Mouse (Mus musculus) spleen, postnatal 10 days (tissue): Measurements from ENCODE around the gene Irx5.

Experiments used
- DNase-seq, 2 experiments: peaks; one replicate each; pipeline ENCODE4 v3.0.0; 2021 to 2022; ENCODE audit warnings: low spot score in 2 of 2

Irx5 gene

DNA sequence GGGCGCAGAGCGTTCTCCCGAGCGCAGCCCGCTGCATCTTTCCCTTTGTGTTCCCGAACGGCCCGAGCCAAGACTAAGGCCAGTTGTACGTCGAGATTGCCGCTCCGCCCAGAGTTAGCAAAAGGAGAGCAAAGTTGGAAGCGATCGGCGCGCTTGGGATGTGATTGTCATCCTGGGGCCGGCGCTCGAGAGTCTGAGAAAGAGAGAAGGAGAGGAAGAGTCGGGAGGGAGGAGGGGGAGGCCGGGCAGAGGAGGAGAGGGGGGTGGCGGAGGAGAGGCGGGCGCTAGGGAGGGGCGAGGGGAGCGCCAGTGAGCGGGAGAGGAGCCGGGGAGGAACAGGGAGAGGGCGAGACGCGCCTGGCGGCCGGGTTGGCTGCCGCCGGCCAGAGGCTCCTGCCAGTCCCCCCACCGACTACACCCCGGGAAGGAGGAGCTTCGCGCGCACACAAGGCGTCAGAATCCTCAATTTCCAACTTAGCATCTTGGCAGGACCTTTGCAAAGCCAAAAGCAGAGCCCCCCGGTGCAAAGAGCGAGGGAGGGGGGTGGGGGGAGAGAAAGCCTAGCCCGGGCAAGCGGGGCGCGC is at the start of gene Irx5:
Gene Irx5, plus strand, starts transcription at position 228 of the 584 bp plus-strand sequence.
- no peak for DNase-seq

DNA sequence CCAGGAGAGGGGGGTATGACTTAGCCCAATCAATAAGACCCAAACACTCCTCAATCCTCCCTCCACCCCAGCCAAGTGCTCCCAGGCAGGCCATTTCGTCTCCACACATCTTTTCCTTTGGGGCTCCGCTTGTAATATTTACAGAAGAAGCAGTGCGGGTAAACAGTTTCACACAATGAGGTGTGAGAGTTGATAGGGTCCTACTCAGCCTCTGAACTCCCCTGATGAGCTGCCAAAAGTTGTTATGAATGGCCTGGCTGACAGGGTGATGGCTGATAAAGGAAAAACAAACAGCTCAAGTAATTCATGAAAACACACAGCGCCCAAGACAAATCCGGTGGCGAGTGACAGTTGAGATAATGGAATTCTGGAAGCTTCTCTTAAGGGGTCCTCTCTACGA is 45.2 kb upstream of the Irx5 start:
- no peak for DNase-seq

DNA sequence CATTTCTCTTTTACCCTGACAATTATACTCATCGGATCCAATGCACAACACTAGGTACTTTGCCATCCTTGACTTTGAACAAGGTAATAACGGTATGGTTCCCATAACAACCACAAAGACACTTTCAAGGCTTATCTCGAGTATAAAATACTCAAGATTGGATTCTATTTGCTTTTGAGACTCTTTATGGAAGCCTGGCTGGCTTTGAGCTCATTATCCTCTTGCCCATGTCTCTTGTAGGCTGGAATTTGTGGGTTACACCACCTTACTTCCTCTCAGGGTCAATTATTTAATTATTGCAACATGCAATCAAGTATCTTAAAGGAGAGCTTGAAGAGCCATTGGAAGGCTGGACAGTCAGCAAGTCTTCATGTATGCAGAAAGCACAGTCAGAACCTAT is 43.7 kb upstream of the Irx5 start:
- no peak for DNase-seq

DNA sequence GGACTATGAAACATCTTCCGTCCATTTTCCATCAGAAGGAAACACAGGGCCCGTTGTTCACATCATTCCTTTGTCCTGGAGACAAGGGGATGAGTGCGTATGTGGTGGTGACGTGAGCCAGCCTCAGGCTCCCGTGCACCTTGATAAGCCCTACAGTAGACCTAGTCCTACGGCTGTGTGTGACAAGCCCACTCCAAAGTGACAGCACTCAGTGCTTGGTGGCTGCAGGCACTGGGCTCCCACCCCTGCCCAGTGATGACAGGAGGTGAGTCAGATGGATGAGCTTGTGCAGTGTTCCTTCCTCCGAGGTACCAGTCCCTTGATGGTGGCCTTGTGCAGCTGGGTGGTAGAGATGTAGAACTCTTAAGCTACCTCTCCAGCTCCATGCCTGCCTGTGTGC is 33.7 kb upstream of the Irx5 start:
- no peak for DNase-seq

DNA sequence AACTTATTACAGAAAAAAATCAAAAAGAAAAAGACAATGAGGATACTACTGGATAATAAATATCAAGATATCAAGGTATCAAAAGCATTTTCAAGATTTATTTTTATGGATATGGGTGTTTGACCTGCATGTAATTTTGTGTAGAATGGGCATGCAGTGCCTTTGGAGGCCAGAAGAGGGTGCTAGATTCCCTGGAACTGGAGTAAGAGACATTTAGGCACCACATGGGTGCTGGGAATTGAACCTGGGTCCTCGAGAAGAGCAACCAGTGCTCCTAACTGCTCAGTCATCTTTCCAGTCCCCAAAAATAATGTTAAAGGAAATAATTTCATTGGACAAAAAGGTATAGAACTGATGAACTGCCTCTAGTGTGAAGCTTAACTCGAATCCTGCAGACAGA is 30.2 kb upstream of the Irx5 start:
- no peak for DNase-seq

DNA sequence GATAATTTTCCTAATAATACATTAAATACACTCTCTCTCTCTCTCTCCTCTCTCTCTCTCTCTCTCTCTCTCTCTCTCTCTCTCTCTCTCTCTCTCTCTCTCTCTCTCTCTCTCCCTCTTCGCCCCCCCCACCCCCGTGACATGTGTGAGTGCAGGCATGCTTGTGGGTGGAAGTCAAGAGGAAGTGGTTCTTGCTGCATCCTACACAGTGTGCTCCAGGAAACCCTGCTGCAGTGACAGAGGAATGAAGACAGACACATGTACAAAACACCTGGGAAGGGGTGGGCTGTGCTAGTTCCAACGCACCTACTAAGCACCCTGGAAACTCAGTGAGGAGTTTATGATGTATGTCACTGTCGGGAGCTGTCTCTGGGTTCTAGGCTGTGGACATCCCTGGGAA is 28.2 kb upstream of the Irx5 start:
- no peak for DNase-seq

DNA sequence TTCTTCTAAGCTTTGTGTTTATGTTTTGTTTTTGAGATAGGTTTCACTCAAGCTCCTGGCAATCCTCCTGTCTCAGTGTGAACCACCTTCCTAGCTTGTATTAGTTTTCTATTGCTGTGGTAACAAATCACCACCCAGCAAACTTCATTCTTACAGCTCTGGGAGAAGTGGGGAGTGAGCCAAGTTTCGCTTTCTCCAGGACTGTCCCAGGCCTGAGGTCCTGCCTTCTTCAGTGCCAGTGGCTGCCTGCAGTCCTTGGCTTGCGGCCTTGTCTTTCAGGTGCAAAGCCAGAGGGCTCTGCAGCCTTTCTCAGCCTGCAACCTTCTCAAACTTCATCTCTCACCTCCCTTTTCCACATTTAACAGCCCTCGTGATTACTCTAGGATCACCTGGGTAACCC is 25.6 kb upstream of the Irx5 start:
- no peak for DNase-seq

DNA sequence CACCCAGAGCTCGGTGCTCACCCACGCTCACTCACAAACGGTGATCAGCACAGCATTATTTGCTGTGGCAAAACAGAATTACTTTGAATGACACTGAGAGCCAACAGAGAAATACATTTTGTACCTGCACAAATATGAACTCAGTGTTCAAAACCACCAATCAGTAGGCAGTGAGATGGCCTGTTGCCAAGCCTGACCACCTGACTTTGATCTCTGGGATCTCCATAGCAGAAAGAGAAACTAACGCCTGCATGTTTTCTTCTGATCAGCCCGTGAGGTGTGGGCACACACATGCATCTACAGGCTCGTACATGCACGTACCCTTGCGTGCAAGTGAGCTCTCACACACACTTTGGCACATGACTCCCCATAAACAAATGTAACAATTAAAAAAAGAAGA is 24.0 kb upstream of the Irx5 start:
- DNase-seq: no peak

DNA sequence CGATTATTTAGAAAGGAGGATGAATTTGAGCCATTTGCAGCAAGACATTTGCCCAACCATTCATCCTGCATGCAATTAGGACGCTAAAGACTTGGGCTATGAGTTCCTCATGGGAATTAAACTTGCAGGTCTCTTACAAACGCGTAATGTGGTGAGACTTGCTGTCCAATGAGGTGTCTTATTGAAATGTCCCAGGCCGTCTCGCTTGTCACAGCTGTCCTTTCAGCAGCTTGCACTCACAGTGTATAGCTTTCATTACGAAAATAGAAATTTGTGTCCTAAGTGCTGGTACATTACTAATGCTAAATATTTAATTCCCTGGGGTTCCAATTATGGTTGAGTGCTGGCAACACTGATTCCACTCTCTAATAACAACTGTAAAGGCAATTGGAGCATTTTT is 22.3 kb upstream of the Irx5 start:
- DNase-seq: no peak

DNA sequence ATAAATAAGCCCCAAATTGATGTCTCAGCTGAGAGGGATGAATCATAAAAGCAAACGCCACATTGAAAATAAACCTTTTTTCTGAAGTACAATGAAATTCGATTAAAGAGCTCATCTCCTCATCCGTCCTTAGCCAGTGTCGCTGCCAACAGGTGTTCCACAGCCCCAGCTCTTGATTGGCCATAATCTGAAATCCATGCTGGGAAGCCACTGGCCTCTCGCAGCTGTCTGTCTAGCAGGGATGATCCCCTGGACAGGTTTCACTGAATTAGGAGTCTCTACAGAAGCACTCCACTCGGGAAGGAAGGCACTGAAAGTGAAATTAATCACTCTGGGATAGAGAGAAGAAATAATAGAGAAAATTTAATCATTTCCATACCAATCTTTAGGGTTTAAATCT is 21.4 kb upstream of the Irx5 start:
- no peak for DNase-seq

DNA sequence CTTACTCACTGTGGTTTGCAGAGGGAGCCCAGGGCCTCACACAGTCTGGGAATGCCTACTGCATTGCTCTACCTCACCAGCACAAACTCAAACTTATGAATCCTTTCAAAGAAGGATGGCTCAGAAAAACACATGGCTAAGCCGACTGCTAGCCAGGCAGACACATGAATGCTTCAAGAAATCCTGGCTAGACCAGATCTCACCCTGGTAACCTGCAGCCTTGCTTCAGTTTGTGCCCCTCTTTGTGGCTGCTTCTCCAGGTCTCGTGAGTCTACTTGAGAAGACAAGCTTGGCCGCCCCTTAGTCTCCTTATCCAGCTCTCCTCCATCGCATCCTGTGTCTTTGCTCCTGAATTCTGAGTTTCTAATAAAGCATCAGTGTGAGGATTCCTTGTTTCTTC is 13.9 kb upstream of the Irx5 start:
- no peak for DNase-seq

DNA sequence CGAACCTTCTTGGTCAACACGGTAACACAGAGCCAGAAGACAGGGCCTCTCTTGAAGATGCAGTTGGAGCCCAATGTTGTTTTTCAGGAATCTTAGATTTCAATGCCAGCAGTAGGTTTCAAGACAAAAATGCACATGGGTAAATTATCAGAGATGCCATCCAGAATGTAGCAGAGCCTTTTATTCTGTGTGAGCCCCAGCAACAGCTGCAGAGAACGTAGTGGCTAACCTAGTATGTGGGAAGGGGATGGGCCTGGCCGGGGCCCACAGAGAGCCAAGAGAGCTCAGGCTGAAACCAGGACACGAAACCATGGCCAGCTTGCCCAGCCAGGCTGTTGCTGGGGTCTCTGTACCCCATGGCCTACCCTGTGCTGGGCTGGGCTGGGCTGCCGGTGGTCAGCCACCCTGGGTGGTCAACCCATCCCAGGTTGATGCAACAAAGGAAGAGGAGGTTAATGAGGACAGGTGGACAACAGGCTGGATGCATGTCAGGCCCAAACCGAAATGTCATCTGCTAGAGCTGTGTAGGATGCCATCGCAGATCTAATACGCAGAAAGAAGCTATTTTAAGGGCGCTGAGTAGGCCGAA is 7.4 kb upstream of the Irx5 start:
- no peak for DNase-seq

DNA sequence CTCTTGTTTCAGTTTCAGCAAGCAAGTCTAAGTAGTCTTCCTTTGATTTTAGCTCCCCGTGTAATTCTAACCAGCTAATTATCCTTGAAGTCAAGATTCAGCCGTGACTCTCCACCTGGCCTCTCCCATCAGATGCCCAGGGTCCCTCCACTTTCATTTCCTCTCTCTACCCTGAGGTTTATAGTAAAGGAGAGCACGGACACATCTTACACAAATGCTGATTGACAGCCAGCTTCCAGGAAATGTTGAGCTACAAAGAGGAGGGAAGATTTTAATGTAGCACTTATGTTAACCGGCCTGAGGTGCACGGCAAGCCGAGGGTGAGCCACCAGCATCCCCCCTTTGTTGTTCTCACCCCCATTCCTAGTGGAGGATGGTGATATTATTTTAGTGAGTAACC is 4.0 kb upstream of the Irx5 start:
- DNase-seq: no peak

DNA sequence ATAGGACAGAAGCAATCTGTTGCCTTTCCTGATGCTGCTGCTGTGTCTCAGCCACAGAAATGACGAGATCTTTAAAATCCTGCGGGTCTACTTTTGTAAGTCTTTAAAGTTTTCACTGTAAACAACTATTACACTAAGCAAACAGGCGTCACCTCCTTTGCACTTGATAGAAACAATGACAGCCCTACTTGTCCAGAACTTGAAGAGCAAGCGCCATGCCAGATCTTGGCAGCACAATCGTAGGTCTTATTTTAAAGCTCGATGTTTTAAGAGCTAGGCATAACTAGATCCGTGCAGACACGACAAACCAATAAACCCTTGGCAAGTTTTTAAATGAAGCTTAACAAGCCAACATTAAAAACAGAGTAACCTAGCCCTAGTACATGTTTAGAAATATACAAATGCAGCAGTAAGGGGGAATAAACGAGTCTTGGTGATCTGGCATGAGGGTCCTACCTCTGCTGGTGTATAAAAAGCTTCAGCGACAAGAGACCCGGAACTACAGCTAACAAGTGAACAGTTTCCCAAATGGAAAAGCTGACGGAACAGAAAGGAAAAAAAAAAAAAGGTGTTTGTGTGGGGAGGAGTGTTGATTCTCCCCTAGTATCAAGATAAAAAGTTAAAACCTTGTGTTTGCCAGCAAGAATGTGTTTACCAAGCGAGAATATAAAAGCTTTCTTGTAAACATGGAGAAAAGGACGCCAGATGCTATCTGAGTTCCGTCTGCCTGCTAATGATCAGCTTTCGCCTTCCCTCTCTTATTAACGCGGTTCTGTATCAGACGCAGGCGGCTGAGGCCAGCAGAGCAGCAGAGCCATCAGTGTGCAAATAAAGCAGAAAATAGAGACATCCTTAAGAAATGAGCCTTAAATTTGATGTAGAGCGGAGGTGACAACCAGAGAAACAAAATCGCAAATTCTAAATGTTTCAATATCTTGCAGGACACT is 2.6 kb upstream of the Irx5 start:
- no peak for DNase-seq

DNA sequence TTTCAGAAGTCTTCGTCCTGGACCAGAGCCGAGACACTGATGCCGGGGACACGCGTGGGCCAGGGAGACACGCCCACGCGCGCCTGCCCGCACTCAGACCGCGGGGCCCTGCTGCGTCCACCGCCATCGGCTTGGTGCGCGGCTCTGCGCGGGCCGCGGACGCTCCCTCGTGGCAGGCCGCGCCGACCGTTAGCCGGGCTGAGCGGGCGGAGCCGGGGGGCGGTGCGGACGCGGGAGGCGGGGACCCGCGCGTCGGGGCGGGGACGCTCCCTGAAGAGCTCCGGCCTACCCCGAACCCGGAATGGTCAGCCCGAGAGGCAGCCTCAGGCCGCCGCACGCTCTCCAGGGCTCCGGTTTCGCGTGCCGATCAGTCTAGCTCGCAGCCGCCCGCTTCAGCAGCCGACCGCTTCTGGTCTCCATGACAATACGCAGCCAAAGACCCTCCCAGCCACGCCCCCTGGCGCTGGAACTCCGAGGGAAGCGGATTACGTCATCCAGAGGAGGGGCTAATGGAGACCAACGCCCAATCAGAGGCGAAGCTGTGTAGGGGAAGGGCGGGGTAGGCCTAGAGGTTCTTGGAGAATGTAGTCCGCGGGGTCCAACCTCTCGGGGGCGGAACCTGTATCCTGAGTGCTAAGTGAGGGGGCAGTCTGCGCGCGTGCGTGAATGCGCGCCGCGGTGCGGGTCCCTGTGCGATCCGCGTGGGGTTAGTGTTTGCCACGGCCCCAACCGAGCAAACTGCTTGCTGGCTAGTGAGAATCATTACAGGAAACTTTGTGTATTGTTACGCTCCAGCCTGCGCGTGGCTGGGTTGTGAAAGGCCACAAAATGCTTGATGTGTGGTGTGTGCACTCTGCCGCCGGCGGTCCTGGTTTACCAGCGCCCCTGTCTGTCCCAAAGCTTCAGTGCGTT is 1.5 kb upstream of the Irx5 start:
- peak; percentile 82 to 91 for DNase-seq

DNA sequence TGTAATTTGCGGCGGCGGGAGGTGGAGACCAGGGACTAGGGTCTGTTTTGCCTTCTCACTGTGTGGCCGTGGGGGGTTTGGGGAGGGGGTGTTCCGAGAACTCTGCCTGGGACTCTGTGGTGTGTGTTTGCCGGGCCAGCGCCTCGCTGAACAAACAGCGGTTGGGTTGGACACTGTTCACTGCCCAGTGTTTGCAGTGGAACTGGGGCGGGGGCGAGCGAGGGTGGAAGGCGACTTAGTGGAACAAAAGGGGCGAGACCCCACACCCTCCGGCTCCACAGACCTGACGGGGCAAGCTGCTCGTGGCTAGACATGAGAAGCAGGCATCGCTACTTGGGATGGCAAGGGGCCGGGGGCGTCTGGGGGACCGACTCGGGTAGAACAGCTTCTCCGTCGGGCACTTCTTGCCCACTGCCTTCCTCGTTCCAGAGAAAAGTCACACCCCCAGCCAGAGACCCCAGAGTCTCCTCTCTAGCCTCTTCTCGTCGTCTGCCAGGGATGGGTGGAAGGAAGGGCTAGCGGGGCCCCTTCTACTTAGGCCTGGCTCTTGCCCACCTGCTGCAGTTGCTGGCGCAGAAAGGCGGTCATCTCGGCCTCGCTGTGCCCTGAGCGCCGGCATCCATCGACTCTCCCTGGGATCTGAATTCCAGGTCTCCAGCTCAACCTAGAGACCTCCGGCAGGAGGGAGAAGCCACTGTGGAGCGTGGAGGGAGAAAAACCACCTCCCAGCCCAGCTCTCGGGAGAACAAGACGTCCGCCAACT is 631 bp upstream of the Irx5 start:
- DNase-seq: no peak

DNA sequence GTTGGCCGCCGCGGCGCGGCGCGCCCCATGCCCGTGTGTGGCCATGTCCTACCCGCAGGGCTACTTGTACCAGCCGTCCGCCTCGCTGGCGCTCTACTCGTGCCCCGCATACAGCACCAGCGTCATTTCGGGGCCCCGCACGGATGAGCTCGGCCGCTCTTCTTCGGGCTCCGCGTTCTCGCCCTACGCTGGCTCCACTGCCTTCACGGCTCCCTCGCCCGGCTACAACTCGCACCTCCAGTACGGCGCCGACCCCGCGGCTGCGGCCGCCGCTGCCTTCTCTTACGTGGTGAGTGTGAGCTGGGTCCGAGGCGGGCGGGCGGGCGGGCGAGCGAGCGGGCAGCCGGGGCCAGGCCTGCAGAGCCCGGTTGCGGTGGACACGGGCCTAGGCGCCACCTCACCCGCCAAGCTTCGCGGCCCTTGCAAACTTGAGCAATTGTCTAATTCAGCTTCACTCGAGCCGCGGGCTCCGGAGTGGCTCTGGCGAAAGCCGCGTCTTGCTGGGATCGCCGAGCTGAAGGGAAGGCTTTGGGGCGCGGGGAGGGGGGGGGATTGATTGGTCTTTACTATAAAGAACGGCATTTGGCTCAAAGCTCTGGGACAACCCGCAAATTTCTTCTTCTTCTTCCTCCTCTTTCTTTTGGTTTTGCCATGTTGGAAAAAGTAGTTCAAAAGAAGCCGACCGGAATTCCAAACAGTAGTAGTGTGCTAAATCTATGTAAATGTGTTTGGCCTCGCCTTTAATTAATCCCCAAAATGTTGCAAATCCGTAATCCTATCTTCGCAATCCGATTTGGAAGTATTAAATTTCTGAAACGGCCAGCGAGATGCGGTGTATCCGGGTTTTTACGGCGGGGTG is 945 bp downstream of the Irx5 start:
- no peak for DNase-seq

DNA sequence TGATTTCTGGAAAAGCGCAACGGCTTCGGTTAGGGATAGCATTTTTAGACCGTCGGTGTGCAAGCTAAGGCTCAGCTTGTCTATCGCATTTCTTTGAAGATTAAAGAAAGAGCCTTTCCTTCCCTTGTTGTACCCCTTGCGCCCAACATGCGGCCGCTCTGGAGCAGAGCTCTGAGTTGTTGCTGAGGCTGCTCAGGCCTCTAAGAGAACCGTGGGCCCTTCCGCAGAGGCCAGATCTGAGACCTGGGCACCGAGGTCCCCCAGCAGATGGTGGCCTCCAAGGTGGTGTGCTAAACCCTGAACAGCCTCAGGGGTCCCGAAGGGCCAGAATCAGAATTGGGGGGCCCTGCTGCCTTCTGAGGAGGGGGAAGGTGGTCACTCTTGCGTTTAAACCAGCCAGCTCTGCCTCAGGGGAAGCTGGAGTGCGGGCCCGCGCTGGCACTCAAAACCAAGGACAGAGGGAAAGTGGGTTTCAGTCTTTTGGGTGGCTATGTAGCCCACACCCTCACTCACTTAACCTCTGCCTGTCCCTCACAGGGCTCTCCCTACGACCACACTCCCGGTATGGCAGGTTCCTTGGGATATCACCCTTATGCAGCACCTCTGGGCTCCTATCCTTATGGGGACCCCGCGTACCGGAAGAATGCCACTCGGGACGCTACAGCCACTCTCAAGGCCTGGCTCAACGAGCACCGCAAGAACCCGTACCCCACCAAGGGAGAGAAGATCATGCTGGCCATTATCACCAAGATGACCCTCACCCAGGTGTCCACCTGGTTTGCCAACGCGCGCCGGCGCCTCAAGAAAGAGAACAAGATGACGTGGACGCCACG is 1.8 kb downstream of the Irx5 start:
- no peak for DNase-seq

DNA sequence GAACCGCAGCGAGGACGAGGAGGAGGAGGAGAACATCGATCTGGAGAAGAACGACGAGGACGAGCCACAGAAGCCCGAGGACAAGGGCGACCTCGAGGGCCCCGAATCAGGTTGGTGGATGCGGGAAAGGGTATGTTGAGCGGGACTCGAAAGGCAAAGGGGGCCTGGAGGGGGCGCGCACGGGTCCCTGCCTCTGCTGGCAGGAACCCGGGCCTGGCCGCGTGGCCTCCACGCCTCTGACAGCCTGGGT is 2.3 kb downstream of the Irx5 start:
- peak in 1 of 2 experiments; percentile 31 for DNase-seq
